Mouse (Mus musculus) embryonic facial prominence, embryonic 10.5 days (tissue): ENCODE results near the gene Coro2a. TPM values are rescaled to one million over a fixed set of nuclear protein-coding genes. Genes with fewer than 3 reads are reported as not detected.
"Not testable (repeated sequence)": the region's sequence is repeated elsewhere in the genome, so short reads cannot be mapped to it uniquely, and the experiment has no call there.

Experiments
- DNase-seq: peaks from one replicate; pipeline ENCODE4 v3.0.0-alpha.2; 2017; ENCODE audit warnings: low spot score
- H3K27ac ChIP-seq: fragments of 300-500 bp; sonication (generic); replicated peaks from 2 replicates; pipeline ENCODE4 v1.5.1; 2016; ENCODE audit warnings: mild to moderate bottlenecking
- H3K27me3 ChIP-seq: fragments of 300-500 bp; sonication (generic); replicated peaks from 2 replicates; pipeline ENCODE4 v1.6.1; 2016; ENCODE audit warnings: low read depth, mild to moderate bottlenecking; ENCODE audit not compliant: poor library complexity, severe bottlenecking
- H3K36me3 ChIP-seq: fragments of 300-500 bp; sonication (generic); replicated peaks from 2 replicates; pipeline ENCODE4 v1.6.1; 2016; ENCODE audit warnings: mild to moderate bottlenecking, moderate library complexity
- H3K4me1 ChIP-seq: fragments of 300-500 bp; sonication (generic); 2 replicates; pipeline ENCODE4 v1.6.1; 2016
- H3K4me3 ChIP-seq: fragments of 300-500 bp; sonication (generic); 2 replicates; pipeline ENCODE4 v1.5.1; 2016; ENCODE audit warnings: mild to moderate bottlenecking, moderate library complexity
- H3K9me3 ChIP-seq: fragments of 300-500 bp; sonication (generic); 2 replicates; pipeline ENCODE4 v1.6.1; 2016; ENCODE audit warnings: mild to moderate bottlenecking
- WGBS: fragments of 180-500 bp; shearing (Covaris S2); methylation state at CpG from one replicate; pipeline ENCODE4 v1.1.7; 2016; 5-methylcytosine and 5-hydroxymethylcytosine counted together
- polyA plus RNA-seq: library from polyadenylated mRNA; unstranded; fragments of >200 nt; fragmentation: Nextera tagmentation; extraction: Ambion mirVana; gene quantifications from 2 replicates; pipeline ENCODE4 v1.2.1, GENCODE M21; 2016

Coro2a gene
- polyA plus RNA-seq, 1 experiment from 2014 or later: 8.5 TPM

DNA sequence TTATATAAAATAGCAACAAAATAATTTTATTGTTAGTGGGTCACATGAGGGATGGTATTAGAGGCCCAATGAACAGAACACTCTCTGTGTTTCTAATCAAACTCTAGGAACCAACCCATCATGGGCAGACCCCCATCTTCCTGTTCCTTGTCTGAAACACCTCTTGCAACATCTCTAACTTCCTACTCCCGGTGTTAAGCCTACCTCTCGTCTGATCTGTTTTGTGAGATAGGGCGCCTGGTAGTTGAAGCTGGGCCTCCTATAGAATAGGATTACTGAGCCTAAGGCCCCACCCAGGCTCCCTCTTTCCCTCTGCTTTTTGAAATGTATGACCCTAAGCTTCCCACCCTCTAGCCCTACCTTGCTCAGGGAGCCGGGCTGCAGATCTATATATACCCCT is 11.2 kb downstream of the Coro2a start:
- H3K27ac ChIP-seq: no peak overlapping the region
- WGBS: 68% methylated on average over 4 of the region's 4 CpGs
- peaks cover 11% of the 10 kb centered on the region for H3K4me1 ChIP-seq
- no peak for DNase-seq
- H3K4me3 ChIP-seq: no peak overlapping the region
- no peaks in the 10 kb centered on the region for H3K27me3 ChIP-seq
- no peaks in the 10 kb centered on the region for H3K36me3 ChIP-seq
- H3K9me3 ChIP-seq: no peaks in the 10 kb centered on the region

DNA sequence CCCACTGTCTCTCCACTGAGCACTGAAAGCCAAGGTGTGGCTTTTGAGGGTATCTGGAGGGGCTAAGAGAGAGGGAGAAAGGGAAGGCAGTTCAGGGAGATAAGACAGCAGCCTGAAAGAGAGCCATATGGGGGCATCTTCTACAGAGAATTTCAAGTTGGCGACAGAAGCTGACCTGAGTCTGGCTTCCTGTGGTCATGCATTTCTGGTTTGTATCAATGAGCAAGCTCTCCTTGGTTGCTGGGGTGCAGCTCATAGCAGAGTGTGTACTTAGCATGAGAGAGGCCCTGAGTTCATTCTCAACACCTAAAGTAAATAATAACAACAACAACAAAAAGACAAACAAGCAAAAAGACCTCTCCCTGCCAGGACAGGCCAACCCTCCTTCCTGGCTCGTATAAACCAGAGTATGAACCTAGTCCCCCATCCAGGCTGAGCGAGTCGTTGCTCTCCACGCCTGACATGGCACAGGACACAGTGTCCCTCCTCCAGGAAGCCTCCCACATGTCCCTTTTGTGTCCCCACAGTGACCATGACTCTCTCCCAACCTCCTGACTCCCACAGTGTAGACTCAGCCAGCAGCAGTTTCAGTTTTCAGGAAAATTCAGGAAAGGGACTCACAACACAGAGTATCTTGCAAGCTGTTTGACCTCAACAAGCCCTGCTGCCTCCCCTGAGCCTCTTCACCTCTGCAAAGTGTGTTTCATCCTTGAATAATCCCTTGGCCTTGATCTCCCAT is 11.9 kb downstream of the Coro2a start:
- 73% methylated on average over 5 of the region's 5 CpGs for WGBS
- Histone ChIP-seq H3K27ac (0 out of 2 replicates have a peak overlapping the region, but pooled peaks have one; percentile 6), H3K9me3 (no peaks in the 10 kb centered on the region), H3K4me3 (no peak overlapping the region), H3K27me3 (0 out of 2 replicates have a peak, but pooled peaks cover 2% of the 10 kb centered on the region), H3K4me1 (peaks cover 14% of the 10 kb centered on the region), H3K36me3 (no peaks in the 10 kb centered on the region)
- no peak for DNase-seq

DNA sequence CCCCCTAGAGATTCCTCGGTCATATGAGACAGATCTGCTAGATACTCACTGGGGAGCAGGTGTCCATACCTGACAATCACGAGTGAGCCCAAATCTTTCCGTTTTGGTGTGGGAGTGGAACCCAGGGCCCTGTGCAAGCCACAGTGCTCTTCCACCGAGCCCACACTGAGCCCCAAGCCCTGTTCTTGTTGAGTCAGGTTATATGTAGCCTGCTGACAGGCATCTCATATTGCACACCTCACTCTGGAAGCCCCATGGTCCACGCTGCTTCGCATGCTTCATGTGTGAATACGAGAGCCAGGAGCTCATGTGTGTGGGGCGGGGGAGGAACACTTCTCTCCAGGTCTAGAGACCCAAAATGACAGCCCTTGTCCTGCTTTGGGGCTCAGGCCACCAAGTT is 12.9 kb downstream of the Coro2a start:
- H3K4me3 ChIP-seq: no peak overlapping the region
- WGBS: 86% methylated on average over 8 of the region's 8 CpGs

GRCm38 (mm10) chr4:46586473-46586872 is 15.5 kb downstream of the Coro2a start:
- 55% methylated on average over 4 of the region's 4 CpGs for WGBS

More for the DNA sequence above, 12.9 kb downstream of the Coro2a start:
- H3K27ac ChIP-seq: no peak overlapping the region
- no peaks in the 10 kb centered on the region for H3K9me3 ChIP-seq
- H3K36me3 ChIP-seq: no peaks in the 10 kb centered on the region
- DNase-seq: no peak
- peaks cover 16% of the 10 kb centered on the region for H3K4me1 ChIP-seq
- H3K27me3 ChIP-seq: 0 out of 2 replicates have a peak, but pooled peaks cover 4% of the 10 kb centered on the region

DNA sequence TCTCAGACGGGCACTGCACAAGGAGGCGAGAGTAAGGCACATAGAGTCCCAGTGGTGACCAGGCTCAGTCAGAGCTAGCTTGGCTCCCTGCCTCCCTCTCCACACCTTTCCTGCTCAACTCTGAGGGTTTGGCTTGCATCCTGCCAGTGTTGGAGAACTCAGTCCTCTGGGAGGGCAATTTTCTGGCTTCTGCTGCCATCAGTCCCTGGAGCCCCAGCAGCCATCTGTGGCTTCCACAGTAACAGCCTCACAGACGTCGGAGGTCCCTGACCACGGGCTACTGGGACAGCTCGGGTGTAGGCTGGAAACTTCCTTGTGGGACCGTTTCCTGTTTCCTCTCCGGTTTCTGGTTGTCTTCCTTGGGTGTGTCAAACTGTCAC is 16.2 kb downstream of the Coro2a start:
- peaks cover 16% of the 10 kb centered on the region; the same call in 1 of the 2 replicates for H3K4me1 ChIP-seq
- H3K36me3 ChIP-seq: no peaks in the 10 kb centered on the region
- DNase-seq: no peak
- H3K4me3 ChIP-seq: no peak overlapping the region
- H3K9me3 ChIP-seq: peaks cover 6% of the 10 kb centered on the region; the same call in 1 of the 2 replicates
- H3K27me3 ChIP-seq: 0 out of 2 replicates have a peak, but pooled peaks cover 4% of the 10 kb centered on the region
- 65% methylated on average over 8 of the region's 8 CpGs for WGBS
- H3K27ac ChIP-seq: no peak overlapping the region

More at GRCm38 (mm10) chr4:46586473-46586872, 15.5 kb downstream of the Coro2a start:
- Histone ChIP-seq H3K27ac (no peak overlapping the region), H3K27me3 (0 out of 2 replicates have a peak, but pooled peaks cover 4% of the 10 kb centered on the region), H3K9me3 (peaks cover 4% of the 10 kb centered on the region; the same call in 1 of the 2 replicates), H3K4me1 (peaks cover 16% of the 10 kb centered on the region; the same call in 1 of the 2 replicates), H3K36me3 (no peaks in the 10 kb centered on the region), H3K4me3 (no peak overlapping the region)
- no peak for DNase-seq

DNA sequence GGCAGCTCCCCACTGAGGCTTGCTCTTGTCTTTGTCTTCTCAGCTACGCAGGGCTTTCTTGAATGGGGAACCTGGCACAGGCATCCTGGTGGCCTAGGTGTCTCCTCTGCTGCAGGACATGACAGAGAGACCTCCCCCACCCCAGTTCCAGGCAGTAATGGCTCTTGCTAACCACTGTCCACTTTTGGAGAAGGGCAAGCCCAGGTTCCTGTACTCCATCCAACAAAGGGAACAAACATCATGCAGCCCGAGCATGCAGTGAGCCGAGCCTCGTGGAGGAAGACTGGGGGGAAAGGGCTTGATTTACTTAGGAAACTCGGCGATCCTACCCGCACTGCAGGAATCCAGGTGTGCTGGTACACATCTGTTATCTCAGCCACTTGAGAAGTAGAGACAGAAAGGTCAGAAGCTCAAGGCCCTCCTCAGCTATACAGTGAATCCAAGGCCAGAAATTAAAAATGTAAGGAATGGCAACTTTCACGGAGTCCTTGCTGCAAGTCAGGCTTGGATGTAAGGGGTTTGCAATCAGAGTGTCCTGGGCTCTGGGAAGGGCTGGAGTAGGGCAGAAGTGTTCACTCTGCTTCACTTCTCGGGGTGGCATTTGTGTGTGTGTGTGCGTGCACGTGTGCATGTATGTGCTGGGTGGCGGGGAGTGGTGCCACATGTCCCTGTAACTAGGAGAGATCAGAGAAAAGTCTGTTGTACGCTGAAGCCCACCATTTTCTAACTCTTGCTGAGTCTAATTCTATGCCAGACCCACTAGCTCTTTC is 16.8 kb downstream of the Coro2a start:
- no peak overlapping the region for H3K4me3 ChIP-seq
- H3K27ac ChIP-seq: no peak overlapping the region
- H3K9me3 ChIP-seq: peaks cover 8% of the 10 kb centered on the region; the same call in 1 of the 2 replicates
- no peak for DNase-seq
- H3K36me3 ChIP-seq: no peaks in the 10 kb centered on the region
- 81% methylated on average over 13 of the region's 13 CpGs for WGBS
- H3K27me3 ChIP-seq: 0 out of 2 replicates have a peak, but pooled peaks cover 4% of the 10 kb centered on the region
- peaks cover 16% of the 10 kb centered on the region; the same call in 1 of the 2 replicates for H3K4me1 ChIP-seq

GRCm38 (mm10) chr4:46584536-46584935 is 17.5 kb downstream of the Coro2a start:
- peaks cover 14% of the 10 kb centered on the region; the same call in 1 of the 2 replicates for H3K4me1 ChIP-seq
- not testable (repeated sequence) for H3K4me3 ChIP-seq, H3K9me3 ChIP-seq, H3K27ac ChIP-seq, DNase-seq, H3K27me3 ChIP-seq, H3K36me3 ChIP-seq
- WGBS: 82% methylated on average over 3 of the region's 3 CpGs

DNA sequence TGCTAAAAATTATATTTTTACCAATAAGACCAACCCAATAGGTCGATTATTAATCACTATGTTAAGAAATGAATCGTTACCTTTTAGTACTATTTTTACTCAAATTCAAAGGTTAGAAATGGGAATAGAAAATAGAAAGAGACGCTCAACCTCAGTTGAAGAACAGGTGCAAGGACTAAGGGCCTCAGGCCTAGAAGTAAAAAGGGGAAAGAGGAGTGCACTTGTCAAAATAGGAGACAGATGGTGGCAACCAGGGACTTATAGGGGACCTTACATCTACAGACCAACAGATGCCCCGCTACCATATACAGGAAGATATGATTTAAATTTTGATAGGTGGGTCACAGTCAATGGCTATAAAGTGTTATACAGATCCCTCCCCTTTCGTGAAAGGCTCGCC is 17.9 kb downstream of the Coro2a start:
- H3K4me3 ChIP-seq, H3K9me3 ChIP-seq, H3K36me3 ChIP-seq, H3K27me3 ChIP-seq, H3K27ac ChIP-seq, DNase-seq: not testable (repeated sequence)
- 85% methylated on average over 2 of the region's 6 CpGs for WGBS
- H3K4me1 ChIP-seq: peaks cover 13% of the 10 kb centered on the region; the same call in 1 of the 2 replicates

GRCm38 (mm10) chr4:46582024-46582423 is 20.0 kb downstream of the Coro2a start:
- Histone ChIP-seq H3K9me3 (peaks cover 12% of the 10 kb centered on the region; the same call in 1 of the 2 replicates), H3K4me1 (peaks cover 13% of the 10 kb centered on the region; the same call in 1 of the 2 replicates)
- not testable (repeated sequence) for H3K27me3 ChIP-seq, H3K27ac ChIP-seq, DNase-seq, H3K4me3 ChIP-seq, H3K36me3 ChIP-seq
- 87% methylated on average over 9 of the region's 9 CpGs for WGBS

- not testable (repeated sequence) for H3K27ac ChIP-seq, DNase-seq, H3K4me3 ChIP-seq, H3K36me3 ChIP-seq, H3K27me3 ChIP-seq
- Histone ChIP-seq H3K4me1 (peaks cover 12% of the 10 kb centered on the region; the same call in 1 of the 2 replicates), H3K9me3 (peaks cover 12% of the 10 kb centered on the region; the same call in 1 of the 2 replicates)
- 89% methylated on average over 22 of the region's 22 CpGs for WGBS
These were observed 20.4 kb downstream of the Coro2a start for GRCm38 (mm10) chr4:46581577-46581976.

GRCm38 (mm10) chr4:46580799-46581243 is 21.2 kb downstream of the Coro2a start:
- H3K27me3 ChIP-seq, H3K4me1 ChIP-seq, H3K4me3 ChIP-seq, H3K36me3 ChIP-seq, DNase-seq, H3K27ac ChIP-seq: not testable (repeated sequence)
- peaks cover 12% of the 10 kb centered on the region; the same call in 1 of the 2 replicates for H3K9me3 ChIP-seq
- 91% methylated on average over 15 of the region's 15 CpGs for WGBS

GRCm38 (mm10) chr4:46578796-46579346 is 23.1 kb downstream of the Coro2a start:
- not testable (repeated sequence) for H3K36me3 ChIP-seq, H3K27me3 ChIP-seq, H3K27ac ChIP-seq, H3K4me3 ChIP-seq, DNase-seq, H3K4me1 ChIP-seq
- H3K9me3 ChIP-seq: peaks cover 12% of the 10 kb centered on the region; the same call in 1 of the 2 replicates
- WGBS: 93% methylated on average over 8 of the region's 8 CpGs
